10 mouse cellular contexts compared by ENCODE assay signal in the genomic region with DNA sequence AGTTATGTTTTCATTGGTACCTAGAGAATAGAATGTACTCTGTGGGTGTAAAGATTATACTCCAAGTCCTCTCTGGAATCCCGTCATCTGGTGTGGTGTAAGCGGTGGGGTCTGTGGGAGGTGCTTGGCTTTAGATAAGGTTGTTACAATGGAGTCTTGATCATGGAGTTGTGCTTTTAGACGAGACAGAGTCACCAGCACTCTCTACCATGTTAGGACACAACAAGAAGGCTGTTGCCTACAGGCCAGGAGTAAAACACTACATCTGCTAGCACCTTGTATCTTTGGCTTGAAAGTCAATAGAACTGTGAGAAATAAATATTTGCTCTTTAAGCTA. TPM values are rescaled to one million over a fixed set of nuclear protein-coding genes. Genes with fewer than 3 reads are reported as not detected.
DNase-seq lines count a peak whose midpoint lies in the region; ATAC-seq and TF ChIP-seq lines count a peak whose summit lies in the region.
"Had no signal": no experiment of that assay in that cellular context is flagged by ENCODE, and none has a peak within 500 bp of the region (broad histone marks: within the 10 kb centered on the region; RNA-seq: fewer than 3 reads in every experiment).

No protein-coding gene starts in this region.

- H3K4me3 ChIP-seq in kidney, embryonic 14.5 days (ENCODE audit: low read length), result no peak overlapping the region
- peak overlapping the region in 1 of 2 experiments; percentile 22; a peak in 1 of 4 replicates for H3K4me3 ChIP-seq in liver, embryonic 14.5 days (ENCODE audit: insufficient read depth in 1 of 2, low read depth in 2 of 2, low read length in 2 of 2)
- H3K4me3 ChIP-seq: forebrain, embryonic 12.5 days; limb, embryonic 12.5 days had no signal

- no peaks in the 10 kb centered on the region for H3K36me3 ChIP-seq in kidney, embryonic 14.5 days (ENCODE audit: control insufficient read depth, insufficient read depth, low read length)
- no peaks in the 10 kb centered on the region for H3K36me3 ChIP-seq in liver, embryonic 14.5 days (replicated peaks; ENCODE audit: control insufficient read depth, insufficient read depth, low read depth)
- H3K36me3 ChIP-seq: forebrain, embryonic 12.5 days; limb, embryonic 12.5 days had no signal

- peak overlapping the region; percentile 71; the same call in 1 of the 2 replicates for H3K27ac ChIP-seq in kidney, embryonic 14.5 days (ENCODE audit: low read depth, low read length)
- no peak overlapping the region for H3K27ac ChIP-seq in liver, embryonic 14.5 days
- H3K27ac ChIP-seq: forebrain, embryonic 12.5 days; limb, embryonic 12.5 days had no signal

- TF ChIP-seq EP300 in liver, embryonic 14.5 days (IDR thresholded peaks at IDR 0.05; ENCODE audit: low read depth), result no peak

- no peak overlapping the region for H3K4me2 ChIP-seq in kidney, embryonic 14.5 days (replicated peaks; ENCODE audit: low read depth, low read length)
- peak overlapping the region; percentile 59 for H3K4me2 ChIP-seq in liver, embryonic 14.5 days (ENCODE audit: low read depth)
- H3K4me2 ChIP-seq: forebrain, embryonic 12.5 days; limb, embryonic 12.5 days had no signal

- H3K9me3 ChIP-seq in kidney, embryonic 14.5 days (ENCODE audit: control insufficient read depth, low read length), result no peaks in the 10 kb centered on the region
- no peaks in the 10 kb centered on the region for H3K9me3 ChIP-seq in liver, embryonic 14.5 days (ENCODE audit: control insufficient read depth, low read length)
- H3K9me3 ChIP-seq: forebrain, embryonic 12.5 days; limb, embryonic 12.5 days had no signal

- ATAC-seq in kidney, embryonic 14.5 days (ENCODE audit: low FRiP score, low TSS enrichment), result no peak
- ATAC-seq in liver, embryonic 14.5 days (ENCODE audit: insufficient read depth), result peak; percentile 40; the same call in 1 of the 2 replicates
- ATAC-seq in frontal cortex, adult (ENCODE audit: low TSS enrichment), result no peak

- no peak for DNase-seq in kidney, adult 18-20 months
- DNase-seq in thymus, postnatal 14 days, result peak; percentile 52
- no peak for DNase-seq in thymus, postnatal 0 days (ENCODE audit: low spot score)
- DNase-seq in liver, embryonic 14.5 days (ENCODE audit: low read depth in 3 of 3, low spot score in 3 of 3), result no peak
- peak; percentile 49 for DNase-seq in thymus, postnatal 4 days
- DNase-seq: cerebellum, adult 9-11 months had no signal

- no peak for TF ChIP-seq CTCF in liver, embryonic 14.5 days (IDR thresholded peaks at IDR 0.05; ENCODE audit: low read depth)

- H3K9ac ChIP-seq in kidney, embryonic 14.5 days (ENCODE audit: low read depth, low read length), result no peak overlapping the region
- H3K9ac ChIP-seq in liver, embryonic 14.5 days (replicated peaks), result peak overlapping the region; percentile 23; the same call in 1 of the 2 replicates
- H3K9ac ChIP-seq: forebrain, embryonic 12.5 days; limb, embryonic 12.5 days had no signal

- no peaks in the 10 kb centered on the region for H3K27me3 ChIP-seq in kidney, embryonic 14.5 days (ENCODE audit: control insufficient read depth, insufficient read depth, low read length)
- no peaks in the 10 kb centered on the region for H3K27me3 ChIP-seq in liver, embryonic 14.5 days (ENCODE audit: control insufficient read depth, insufficient read depth, low read length)
- H3K27me3 ChIP-seq: forebrain, embryonic 12.5 days; limb, embryonic 12.5 days had no signal

- WGBS in kidney, embryonic 14.5 days, result 41% methylated on average over 3 of the region's 3 CpGs
- WGBS in liver, embryonic 14.5 days (ENCODE audit: insufficient replicate concordance), result 7% methylated on average over 3 of the region's 3 CpGs

- H3K4me1 ChIP-seq in kidney, embryonic 14.5 days (ENCODE audit: control insufficient read depth, insufficient read depth, low read length), result peaks cover 32% of the 10 kb centered on the region
- H3K4me1 ChIP-seq in liver, embryonic 14.5 days (replicated peaks; ENCODE audit: control insufficient read depth in 2 of 2, insufficient read depth in 2 of 2, low read length in 1 of 2), result peaks cover 17 to 53% of the 10 kb centered on the region in 2 experiments

RNA-seq across cellular contexts. Expression of a gene that starts 33.7 kb away (rescaled TPM):
- polyA plus RNA-seq in kidney, embryonic 14.5 days (2014; fragmentation: Nextera tagmentation; extraction: Ambion mirVana), result 0.53 and 0.99 TPM in 2 replicates
- polyA plus RNA-seq in thymus, postnatal 0 days (2015; fragmentation: Nextera tagmentation; extraction: Ambion mirVana), result 3.8 and 3.9 TPM in 2 replicates
- 0.10 and 0.13 TPM in 2 replicates for polyA plus RNA-seq in liver, embryonic 14.5 days (2012; rRNA removed)
- 0.09 TPM in 1 of 2 replicates, not detected in the other for polyA plus RNA-seq in liver, embryonic 14.5 days (2014; fragmentation: Nextera tagmentation; extraction: Ambion mirVana)

RNA-seq across cellular contexts. Expression of a gene that starts 46.7 kb away (rescaled TPM):
- 23.3 and 24.8 TPM in 2 replicates for polyA plus RNA-seq in kidney, embryonic 14.5 days (2014; fragmentation: Nextera tagmentation; extraction: Ambion mirVana)
- polyA plus RNA-seq in thymus, postnatal 0 days (2015; fragmentation: Nextera tagmentation; extraction: Ambion mirVana), result 23.6 and 29.7 TPM in 2 replicates
- polyA plus RNA-seq in liver, embryonic 14.5 days (2012; rRNA removed), result 2.7 and 3.9 TPM in 2 replicates
- polyA plus RNA-seq in liver, embryonic 14.5 days (2014; fragmentation: Nextera tagmentation; extraction: Ambion mirVana), result 4.0 and 4.4 TPM in 2 replicates

Comparison
In these comparisons a context has a peak if more than half of its experiments do, and no peak if none do; other contexts are left out.
1. DNase-seq: peak in thymus, postnatal 14 days (single experiment) and thymus, postnatal 4 days (single experiment); none in kidney, adult 18-20 months (single experiment), thymus, postnatal 0 days (single experiment) and liver, embryonic 14.5 days (0 of 3).